Mouse (Mus musculus): Measurements from ENCODE around the gene Mettl9. TPM values are rescaled to one million over a fixed set of nuclear protein-coding genes. Genes with fewer than 3 reads are reported as not detected.

Gene Mettl9
- total and polyA plus RNA-seq, 3 experiments: 25.8 to 75.0 (median 44.3) TPM

GRCm38 (mm10) chr7:121088745-121089144 is 54.5 kb downstream of the Mettl9 start:
- Histone ChIP-seq H3K36me3 (replicated peaks in 1 of 2; ENCODE audit: control insufficient read depth in 1 of 2, insufficient read depth in 1 of 2, low read length in 1 of 2) (no peaks in the 10 kb centered on the region), H3K79me2 (replicated peaks; ENCODE audit: control insufficient read depth, extremely low read depth, insufficient read depth, poor library complexity, severe bottlenecking) (no peaks in the 10 kb centered on the region), H3K9me3 (replicated peaks; ENCODE audit: low read length) (no peaks in the 10 kb centered on the region), H3K4me3 (replicated peaks in 1 of 3; ENCODE audit: low read depth in 2 of 3, low read length in 2 of 3, poor library complexity in 1 of 3) (no peak overlapping the region), H3K9ac (ENCODE audit: insufficient read depth, low read depth) (no peak overlapping the region), H3K27ac (ENCODE audit: insufficient read depth, low read depth) (no peak overlapping the region), H3K4me1 (ENCODE audit: control insufficient read depth in 1 of 2, insufficient read depth in 2 of 2) (peaks cover 0 to 5% of the 10 kb centered on the region in 2 experiments; a peak in 2 of 4 replicates), H3K27me3 (replicated peaks) (no peaks in the 10 kb centered on the region), H3K4me2 (ENCODE audit: insufficient read depth, low read depth, poor library complexity, severe bottlenecking) (no peak overlapping the region)
- no peak for DNase-seq (ENCODE audit: extremely low read depth)
- dilution Hi-C loops (cut with MboI; ENCODE audit: extremely low pct_ligation_motif_present, extremely low pct_unique_long_range_greater_than_20kb, low sequenced_read_pairs) (no loop called here), in situ Hi-C loops (cut with MboI; ENCODE audit: low pct_ligation_motif_present, low pct_unique_long_range_greater_than_20kb, low sequenced_read_pairs) (no loop called here)
- TF ChIP-seq EP300 (IDR thresholded peaks at IDR 0.05; ENCODE audit: low read length) (no peak), CTCF (conservative IDR thresholded peaks at IDR 0.05 in 1 of 2, IDR thresholded peaks at IDR 0.05 in 1 of 2; ENCODE audit: low read depth in 2 of 2, low read length in 2 of 2) (peak in 1 of 2 experiments; percentile 44; a peak in 3 of 4 replicates)

- in situ Hi-C loops (cut with MboI; ENCODE audit: low pct_ligation_motif_present, low pct_unique_long_range_greater_than_20kb, low sequenced_read_pairs): no loop called here
- dilution Hi-C loops (cut with MboI; ENCODE audit: extremely low pct_ligation_motif_present, extremely low pct_unique_long_range_greater_than_20kb, low sequenced_read_pairs): no loop called here
- no peak overlapping the region for H3K4me3 ChIP-seq (replicated peaks in 1 of 3; ENCODE audit: low read depth in 2 of 3, low read length in 2 of 3, poor library complexity in 1 of 3)
These were observed 56.5 kb downstream of the Mettl9 start for GRCm38 (mm10) chr7:121090748-121091147.

GRCm38 (mm10) chr7:121093026-121093425 is 58.8 kb downstream of the Mettl9 start:
- Histone ChIP-seq H3K9me3 (replicated peaks; ENCODE audit: low read length) (no peaks in the 10 kb centered on the region), H3K36me3 (replicated peaks in 1 of 2; ENCODE audit: control insufficient read depth in 1 of 2, insufficient read depth in 1 of 2, low read length in 1 of 2) (no peaks in the 10 kb centered on the region), H3K27me3 (replicated peaks) (no peaks in the 10 kb centered on the region), H3K79me2 (replicated peaks; ENCODE audit: control insufficient read depth, extremely low read depth, insufficient read depth, poor library complexity, severe bottlenecking) (no peaks in the 10 kb centered on the region), H3K4me2 (ENCODE audit: insufficient read depth, low read depth, poor library complexity, severe bottlenecking) (no peak overlapping the region), H3K9ac (ENCODE audit: insufficient read depth, low read depth) (no peak overlapping the region), H3K27ac (ENCODE audit: insufficient read depth, low read depth) (no peak overlapping the region), H3K4me3 (replicated peaks in 1 of 3; ENCODE audit: low read depth in 2 of 3, low read length in 2 of 3, poor library complexity in 1 of 3) (no peak overlapping the region), H3K4me1 (ENCODE audit: control insufficient read depth in 1 of 2, insufficient read depth in 2 of 2) (peaks cover 0 to 5% of the 10 kb centered on the region in 2 experiments; a peak in 2 of 4 replicates)
- TF ChIP-seq MXI1 (IDR thresholded peaks at IDR 0.05; ENCODE audit: low read depth, low read length) (no peak), JUN (IDR thresholded peaks at IDR 0.05; ENCODE audit: insufficient read depth, low read depth, low read length) (no peak), NELFE (IDR thresholded peaks at IDR 0.05; ENCODE audit: low read depth, low read length) (no peak), RCOR1 (conservative IDR thresholded peaks at IDR 0.05; ENCODE audit: low read depth, low read length) (no peak)
- dilution Hi-C loops (cut with MboI; ENCODE audit: extremely low pct_ligation_motif_present, extremely low pct_unique_long_range_greater_than_20kb, low sequenced_read_pairs): no loop called here
- in situ Hi-C loops (cut with MboI; ENCODE audit: low pct_ligation_motif_present, low pct_unique_long_range_greater_than_20kb, low sequenced_read_pairs): no loop called here
- no peak for DNase-seq (ENCODE audit: extremely low read depth)

More at GRCm38 (mm10) chr7:121090748-121091147, 56.5 kb downstream of the Mettl9 start:
- DNase-seq (ENCODE audit: extremely low read depth): no peak
- H3K4me2 ChIP-seq (ENCODE audit: insufficient read depth, low read depth, poor library complexity, severe bottlenecking): no peak overlapping the region
- no peaks in the 10 kb centered on the region for H3K79me2 ChIP-seq (replicated peaks; ENCODE audit: control insufficient read depth, extremely low read depth, insufficient read depth, poor library complexity, severe bottlenecking)
- H3K27ac ChIP-seq (ENCODE audit: insufficient read depth, low read depth): no peak overlapping the region
- H3K36me3 ChIP-seq (replicated peaks in 1 of 2; ENCODE audit: control insufficient read depth in 1 of 2, insufficient read depth in 1 of 2, low read length in 1 of 2): no peaks in the 10 kb centered on the region
- no peak overlapping the region for H3K9ac ChIP-seq (ENCODE audit: insufficient read depth, low read depth)
- no peaks in the 10 kb centered on the region for H3K9me3 ChIP-seq (replicated peaks; ENCODE audit: low read length)
- TF ChIP-seq ELF1 (IDR thresholded peaks at IDR 0.05; ENCODE audit: low read depth, low read length): no peak
- peaks cover 0 to 5% of the 10 kb centered on the region in 2 experiments; a peak in 2 of 4 replicates for H3K4me1 ChIP-seq (ENCODE audit: control insufficient read depth in 1 of 2, insufficient read depth in 2 of 2)
- H3K27me3 ChIP-seq (replicated peaks): no peaks in the 10 kb centered on the region
